Mouse (Mus musculus): ENCODE data around the gene Glt1d1. TPM values are rescaled to one million over a fixed set of nuclear protein-coding genes. Genes with fewer than 3 reads are reported as not detected.

The Glt1d1 gene
- polyA plus RNA-seq, 1 experiment from 2014 or later: 1.4 TPM

- Histone ChIP-seq H3K36me3 (peaks cover 15% of the 10 kb centered on the region), H3K9ac (replicated peaks) (no peak overlapping the region), H3K4me1 (peaks cover 22% of the 10 kb centered on the region), H3K4me2 (replicated peaks) (no peak overlapping the region), H3K27ac (replicated peaks) (no peak overlapping the region), H3K4me3 (no peak overlapping the region), H3K27me3 (no peaks in the 10 kb centered on the region), H3K9me3 (no peaks in the 10 kb centered on the region)
- WGBS: 97% methylated on average over 6 of the region's 6 CpGs
- no peak for ATAC-seq (ENCODE audit: low FRiP score, low read depth)
These were observed 19.7 kb upstream of the Glt1d1 start for GRCm38 (mm10) chr5:127612397-127612796.

DNA sequence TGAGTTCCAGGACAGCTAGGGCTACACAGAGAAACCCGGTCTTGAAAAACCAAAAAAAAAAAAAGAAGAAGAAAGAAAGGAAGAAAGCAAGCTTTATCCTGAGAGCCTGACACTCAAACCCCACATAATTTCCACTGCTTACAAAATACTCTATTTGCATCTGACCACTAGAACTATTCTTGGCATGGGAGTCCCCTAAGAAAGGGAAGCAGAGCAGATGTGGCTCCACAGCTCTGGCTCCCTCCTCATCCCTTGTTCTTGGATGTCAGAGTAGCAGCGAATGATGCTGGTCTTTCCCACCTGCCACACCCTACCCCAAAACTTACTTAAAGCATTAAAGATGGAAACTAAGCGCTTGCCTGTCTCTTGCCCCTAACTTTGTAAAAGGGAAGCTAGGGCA is 16.6 kb upstream of the Glt1d1 start:
- no peak for ATAC-seq (ENCODE audit: low FRiP score, low read depth)
- Histone ChIP-seq H3K9ac (replicated peaks) (0 out of 2 replicates have a peak overlapping the region, but pooled peaks have one; percentile 99), H3K27me3 (peaks cover 1% of the 10 kb centered on the region; the same call in 1 of the 2 replicates), H3K36me3 (no peaks in the 10 kb centered on the region), H3K4me3 (peak overlapping the region; percentile 99), H3K9me3 (0 out of 2 replicates have a peak, but pooled peaks cover 2% of the 10 kb centered on the region), H3K4me2 (replicated peaks) (peak overlapping the region; percentile 95), H3K4me1 (peaks cover 22% of the 10 kb centered on the region), H3K27ac (replicated peaks) (no peak overlapping the region)
- 78% methylated on average over 3 of the region's 3 CpGs for WGBS

- peak overlapping the region; percentile 99 for H3K4me3 ChIP-seq
- no peaks in the 10 kb centered on the region for H3K36me3 ChIP-seq
- no peak for ATAC-seq (ENCODE audit: low FRiP score, low read depth)
- peak overlapping the region; percentile 95 for H3K4me2 ChIP-seq (replicated peaks)
- H3K27ac ChIP-seq (replicated peaks): no peak overlapping the region
- H3K9ac ChIP-seq (replicated peaks): peak overlapping the region; percentile 99
- peaks cover 19% of the 10 kb centered on the region for H3K4me1 ChIP-seq
- peaks cover 4% of the 10 kb centered on the region for H3K27me3 ChIP-seq
- WGBS: 21% methylated on average over 5 of the region's 5 CpGs
- H3K9me3 ChIP-seq: 0 out of 2 replicates have a peak, but pooled peaks cover 2% of the 10 kb centered on the region
These were observed 15.9 kb upstream of the Glt1d1 start for GRCm38 (mm10) chr5:127616151-127616550.

DNA sequence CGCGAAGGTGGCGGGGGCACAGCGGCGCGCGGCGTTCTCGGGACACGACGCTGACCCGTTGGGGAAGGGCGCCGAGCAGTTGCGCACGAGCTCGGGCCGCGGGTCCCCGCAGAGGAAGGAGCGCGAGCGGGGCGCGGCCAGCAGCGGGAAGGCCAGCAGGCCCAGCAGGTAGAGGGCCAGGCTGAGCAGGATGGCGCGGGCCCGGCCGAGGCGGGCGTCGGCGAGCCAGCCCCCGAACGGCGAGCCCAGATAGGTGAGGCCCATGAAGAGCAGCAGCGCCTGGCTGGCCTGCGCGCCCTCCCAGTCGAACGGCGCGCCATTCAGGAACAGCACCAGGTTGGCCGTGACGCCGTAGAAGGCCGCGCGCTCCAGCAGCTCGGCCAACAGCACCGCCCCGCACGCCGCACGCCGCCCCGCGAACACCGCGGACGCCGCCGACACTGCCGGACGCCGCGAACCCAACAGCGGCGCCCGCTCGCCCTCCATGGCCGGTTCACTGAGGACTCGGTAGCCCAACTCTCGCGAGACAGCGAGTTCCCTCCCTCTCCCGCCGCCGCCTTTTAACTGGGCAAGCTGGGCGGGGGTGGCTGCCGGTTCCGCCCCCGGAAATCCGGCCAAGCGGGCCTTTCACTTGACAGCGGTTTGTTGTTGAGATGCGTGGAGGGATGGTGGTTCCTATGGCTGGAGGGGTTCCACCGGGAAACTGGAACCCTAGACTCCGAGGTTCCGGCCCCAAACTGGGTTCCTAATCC is 15.0 kb upstream of the Glt1d1 start:
- peaks cover 19% of the 10 kb centered on the region for H3K4me1 ChIP-seq
- peak; percentile 95 for ATAC-seq (ENCODE audit: low FRiP score, low read depth)
- peak overlapping the region; percentile 79 for H3K27ac ChIP-seq (replicated peaks)
- H3K9me3 ChIP-seq: 0 out of 2 replicates have a peak, but pooled peaks cover 2% of the 10 kb centered on the region
- no peaks in the 10 kb centered on the region for H3K36me3 ChIP-seq
- H3K4me3 ChIP-seq: peak overlapping the region; percentile 99
- H3K27me3 ChIP-seq: peaks cover 4% of the 10 kb centered on the region
- under 1% methylated on average over 87 of the region's 91 CpGs for WGBS
- peak overlapping the region; percentile 99 for H3K9ac ChIP-seq (replicated peaks)
- peak overlapping the region; percentile 95 for H3K4me2 ChIP-seq (replicated peaks)

- no peaks in the 10 kb centered on the region for H3K36me3 ChIP-seq
- WGBS: 77% methylated on average over 3 of the region's 3 CpGs
- ATAC-seq (ENCODE audit: low FRiP score, low read depth): no peak
These were observed 13.2 kb upstream of the Glt1d1 start for GRCm38 (mm10) chr5:127618834-127619233.

GRCm38 (mm10) chr5:127620371-127620770 is 11.7 kb upstream of the Glt1d1 start:
- no peak overlapping the region for H3K4me2 ChIP-seq (replicated peaks)
- no peak overlapping the region for H3K27ac ChIP-seq (replicated peaks)
- peaks cover 10% of the 10 kb centered on the region for H3K4me1 ChIP-seq
- WGBS: 79% methylated on average over 8 of the region's 8 CpGs
- H3K9ac ChIP-seq (replicated peaks): no peak overlapping the region
- H3K36me3 ChIP-seq: no peaks in the 10 kb centered on the region
- no peak for ATAC-seq (ENCODE audit: low FRiP score, low read depth)
- H3K27me3 ChIP-seq: peaks cover 4% of the 10 kb centered on the region
- H3K9me3 ChIP-seq: 0 out of 2 replicates have a peak, but pooled peaks cover 2% of the 10 kb centered on the region
- H3K4me3 ChIP-seq: no peak overlapping the region

More at GRCm38 (mm10) chr5:127618834-127619233, 13.2 kb upstream of the Glt1d1 start:
- Histone ChIP-seq H3K27ac (replicated peaks) (no peak overlapping the region), H3K4me1 (peaks cover 19% of the 10 kb centered on the region), H3K27me3 (peaks cover 4% of the 10 kb centered on the region), H3K4me2 (replicated peaks) (no peak overlapping the region), H3K4me3 (no peak overlapping the region), H3K9me3 (0 out of 2 replicates have a peak, but pooled peaks cover 2% of the 10 kb centered on the region), H3K9ac (replicated peaks) (no peak overlapping the region)

DNA sequence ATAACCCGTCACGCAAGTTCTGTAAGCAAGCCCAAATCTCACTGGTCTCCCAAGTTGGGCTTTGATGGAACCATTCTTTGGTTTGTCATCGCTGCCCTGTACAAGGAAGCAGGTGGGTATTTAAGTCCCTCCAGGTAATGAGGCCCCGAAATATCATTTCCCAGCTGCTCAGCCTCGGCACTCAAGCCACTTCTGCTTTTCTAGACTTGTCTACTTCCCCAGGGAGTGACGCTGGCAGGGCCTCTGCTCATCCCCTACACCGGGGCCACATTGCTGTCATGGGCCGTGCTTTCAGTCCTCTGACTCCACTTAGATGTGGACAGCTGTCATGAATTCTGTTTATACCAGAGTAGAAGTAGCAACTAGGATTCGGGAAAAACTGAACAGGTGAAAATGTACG is 11.0 kb upstream of the Glt1d1 start:
- H3K27ac ChIP-seq (replicated peaks): no peak overlapping the region
- no peak overlapping the region for H3K4me2 ChIP-seq (replicated peaks)
- no peak overlapping the region for H3K9ac ChIP-seq (replicated peaks)
- 80% methylated on average over 10 of the region's 10 CpGs for WGBS
- no peaks in the 10 kb centered on the region for H3K36me3 ChIP-seq
- no peak overlapping the region for H3K4me3 ChIP-seq
- no peak for ATAC-seq (ENCODE audit: low FRiP score, low read depth)
- 0 out of 2 replicates have a peak, but pooled peaks cover 2% of the 10 kb centered on the region for H3K9me3 ChIP-seq
- peaks cover 4% of the 10 kb centered on the region for H3K27me3 ChIP-seq
- H3K4me1 ChIP-seq: peaks cover 3% of the 10 kb centered on the region

GRCm38 (mm10) chr5:127624427-127625213 is 7.4 kb upstream of the Glt1d1 start:
- no peaks in the 10 kb centered on the region for H3K36me3 ChIP-seq
- ATAC-seq (ENCODE audit: low FRiP score, low read depth): no peak
- 85% methylated on average over 10 of the region's 10 CpGs for WGBS
- no peak overlapping the region for H3K27ac ChIP-seq (replicated peaks)
- peaks cover 4% of the 10 kb centered on the region for H3K27me3 ChIP-seq
- no peak overlapping the region for H3K9ac ChIP-seq (replicated peaks)
- no peaks in the 10 kb centered on the region for H3K9me3 ChIP-seq
- H3K4me1 ChIP-seq: no peaks in the 10 kb centered on the region
- no peak overlapping the region for H3K4me2 ChIP-seq (replicated peaks)
- no peak overlapping the region for H3K4me3 ChIP-seq

DNA sequence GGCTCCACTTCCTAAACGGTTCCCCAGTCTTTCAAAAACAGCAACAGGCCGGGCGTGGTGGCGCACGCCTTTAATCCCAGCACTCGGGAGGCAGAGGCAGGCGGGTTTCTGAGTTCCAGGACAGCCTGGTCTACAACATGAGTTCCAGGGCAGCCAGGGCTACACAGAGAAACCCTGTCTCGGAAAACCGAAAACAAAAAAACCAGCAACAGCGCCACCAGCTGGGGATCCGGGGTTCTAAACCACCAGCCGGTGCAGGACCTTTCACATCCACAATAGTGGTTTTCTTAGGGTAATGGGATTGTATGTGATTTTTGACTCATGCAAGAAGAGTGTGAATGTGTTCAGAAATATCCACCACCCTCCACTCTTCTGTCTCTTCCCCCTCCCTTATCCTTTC is 4.8 kb upstream of the Glt1d1 start:
- Histone ChIP-seq H3K9ac (replicated peaks) (no peak overlapping the region), H3K4me3 (no peak overlapping the region), H3K27me3 (peaks cover 10% of the 10 kb centered on the region; the same call in 1 of the 2 replicates), H3K27ac (replicated peaks) (no peak overlapping the region), H3K4me2 (replicated peaks) (no peak overlapping the region), H3K4me1 (peaks cover 7% of the 10 kb centered on the region), H3K36me3 (no peaks in the 10 kb centered on the region), H3K9me3 (no peaks in the 10 kb centered on the region)
- ATAC-seq (ENCODE audit: low FRiP score, low read depth): no peak
- 91% methylated on average over 12 of the region's 12 CpGs for WGBS

DNA sequence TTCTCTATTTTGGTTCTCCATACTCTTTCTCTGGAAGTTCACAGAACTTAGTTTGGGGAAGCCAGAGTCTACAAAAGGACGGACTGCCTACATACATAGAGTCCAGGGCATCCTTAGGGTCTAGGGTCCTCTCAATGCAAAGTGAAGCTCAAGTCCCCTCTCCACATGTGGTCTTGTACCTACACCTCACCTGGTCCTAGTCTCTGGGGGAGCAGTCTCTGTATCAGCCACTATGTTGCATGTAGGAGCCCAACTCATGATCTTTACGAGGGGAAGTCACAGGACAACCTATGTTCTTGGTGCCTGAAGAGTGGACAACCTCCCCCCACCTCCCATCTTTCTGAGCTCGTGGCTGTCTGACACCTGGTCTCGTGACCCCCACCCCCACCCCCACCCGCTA is 391 bp upstream of the Glt1d1 start:
- H3K9ac ChIP-seq (replicated peaks): peak overlapping the region; percentile 83
- peak; percentile 44; the same call in 1 of the 2 replicates for ATAC-seq (ENCODE audit: low FRiP score, low read depth)

DNA sequence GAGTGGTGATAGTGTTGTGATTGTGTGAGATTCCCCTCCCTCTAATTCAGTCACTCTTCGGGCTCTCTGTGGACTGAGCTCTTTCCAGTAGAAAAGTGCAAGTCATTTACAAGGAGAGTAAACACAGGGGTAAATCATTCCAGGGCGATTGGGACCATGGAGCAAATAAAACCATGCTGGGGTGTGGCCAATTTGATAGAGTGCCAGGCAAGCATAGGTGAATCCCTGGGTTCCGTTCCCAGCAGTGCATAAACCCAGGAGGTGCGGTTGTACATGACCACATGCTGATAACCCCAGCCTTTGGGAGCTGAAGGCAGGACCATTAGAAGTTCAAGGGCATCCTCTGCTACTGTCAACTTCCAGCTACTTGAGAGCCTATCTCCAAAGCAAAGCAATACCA is 1.1 kb downstream of the Glt1d1 start:
- no peak overlapping the region for H3K27ac ChIP-seq (replicated peaks)
- peaks cover 21% of the 10 kb centered on the region; the same call in 1 of the 2 replicates for H3K27me3 ChIP-seq
- H3K36me3 ChIP-seq: no peaks in the 10 kb centered on the region
- no peak for ATAC-seq (ENCODE audit: low FRiP score, low read depth)
- no peaks in the 10 kb centered on the region for H3K9me3 ChIP-seq
- H3K4me3 ChIP-seq: peak overlapping the region; percentile 64
- H3K9ac ChIP-seq (replicated peaks): no peak overlapping the region
- peaks cover 15% of the 10 kb centered on the region for H3K4me1 ChIP-seq
- 41% methylated on average over 4 of the region's 4 CpGs for WGBS
- H3K4me2 ChIP-seq (replicated peaks): peak overlapping the region; percentile 97

More for the DNA sequence above, 391 bp upstream of the Glt1d1 start:
- no peaks in the 10 kb centered on the region for H3K9me3 ChIP-seq
- 17% methylated on average over 5 of the region's 5 CpGs for WGBS
- peaks cover 15% of the 10 kb centered on the region for H3K4me1 ChIP-seq
- H3K36me3 ChIP-seq: no peaks in the 10 kb centered on the region
- peaks cover 21% of the 10 kb centered on the region; the same call in 1 of the 2 replicates for H3K27me3 ChIP-seq
- H3K4me3 ChIP-seq: peak overlapping the region; percentile 64
- no peak overlapping the region for H3K27ac ChIP-seq (replicated peaks)
- H3K4me2 ChIP-seq (replicated peaks): peak overlapping the region; percentile 97

DNA sequence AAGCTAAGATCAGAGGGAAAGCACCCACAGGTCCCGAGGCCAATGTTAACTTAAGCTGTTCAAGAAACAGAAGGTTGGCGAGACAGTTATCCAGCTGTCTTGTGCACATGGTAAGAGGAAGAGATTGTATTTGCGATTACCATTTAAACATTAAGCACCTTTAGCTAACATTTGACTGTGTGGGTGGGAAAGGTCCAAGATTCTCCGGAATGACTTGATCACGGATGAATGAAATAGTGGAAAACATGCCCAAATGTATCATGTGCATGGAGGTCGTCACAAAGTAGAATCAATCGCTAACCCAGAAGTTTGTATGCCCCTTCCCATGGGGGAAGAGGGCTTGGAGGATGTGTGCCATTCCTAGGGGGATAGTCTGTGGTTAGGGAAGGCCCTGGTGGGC is 1.6 kb downstream of the Glt1d1 start:
- Histone ChIP-seq H3K36me3 (no peaks in the 10 kb centered on the region), H3K9me3 (no peaks in the 10 kb centered on the region), H3K4me1 (peaks cover 15% of the 10 kb centered on the region), H3K4me3 (no peak overlapping the region), H3K27ac (replicated peaks) (no peak overlapping the region), H3K4me2 (replicated peaks) (no peak overlapping the region), H3K9ac (replicated peaks) (no peak overlapping the region), H3K27me3 (peaks cover 21% of the 10 kb centered on the region; the same call in 1 of the 2 replicates)
- no peak for ATAC-seq (ENCODE audit: low FRiP score, low read depth)
- 94% methylated on average over 7 of the region's 7 CpGs for WGBS
